Mouse (Mus musculus) megakaryocyte progenitor cell, adult 5-6 weeks (primary cell): ENCODE results near the gene Adss. TPM values are rescaled to one million over a fixed set of nuclear protein-coding genes. Genes with fewer than 3 reads are reported as not detected.

Experiments used
- ATAC-seq: replicated peaks from 2 replicates; pipeline ENCODE4 v1.8.0; 2016; ENCODE audit warnings: mild to moderate bottlenecking, moderate TSS enrichment, inconsistent platforms; ENCODE audit not compliant: poor library complexity
- total RNA-seq, 2 experiments: library from RNA; stranded (forward) in 1 of 2; stranded (reverse) in 1 of 2; fragments of 157-497, 149-512 nt in 1 of 2; fragments of 200-1000 nt in 1 of 2; gene quantifications; 2 replicates each; pipeline versions ENCODE4 v1.2.3 to v1.2.4; 2015 to 2017

The Adss gene
- total RNA-seq, 2 experiments from 2014 or later: 162 to 221 TPM

GRCm38 (mm10) chr1:177729043-177730024 is 67.0 kb downstream of the Adss start, which contains the start of gene 1700016C15Rik:
TSS of gene 1700016C15Rik (plus strand) at chr1:177729814.
- no peak for ATAC-seq

GRCm38 (mm10) chr1:177727883-177728525 is 68.3 kb downstream of the Adss start:
- ATAC-seq: no peak

DNA sequence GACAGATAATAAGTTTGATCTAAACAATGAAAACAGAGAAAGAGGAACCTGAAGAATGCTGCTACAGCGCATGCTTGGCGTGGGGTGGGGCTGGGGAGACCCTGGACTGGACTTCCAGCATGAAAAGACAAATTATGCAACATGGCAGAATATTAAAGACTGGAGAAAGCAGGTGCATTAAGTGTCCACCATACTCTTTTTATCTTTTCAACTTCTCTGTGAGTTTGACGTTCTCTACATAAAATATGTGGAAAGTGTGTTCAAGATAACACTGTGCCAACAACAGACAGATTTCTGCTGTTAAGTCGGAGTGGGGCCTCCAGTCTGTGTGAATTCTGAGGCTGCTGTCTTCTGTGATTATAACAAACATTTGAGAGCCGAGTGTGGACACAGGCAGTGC is 69.4 kb downstream of the Adss start:
- ATAC-seq: peak; percentile 70

GRCm38 (mm10) chr1:177723786-177724185 is 72.5 kb downstream of the Adss start:
- no peak for ATAC-seq

- no peak for ATAC-seq
Measured at GRCm38 (mm10) chr1:177719029-177719427, 77.3 kb downstream of the Adss start.

DNA sequence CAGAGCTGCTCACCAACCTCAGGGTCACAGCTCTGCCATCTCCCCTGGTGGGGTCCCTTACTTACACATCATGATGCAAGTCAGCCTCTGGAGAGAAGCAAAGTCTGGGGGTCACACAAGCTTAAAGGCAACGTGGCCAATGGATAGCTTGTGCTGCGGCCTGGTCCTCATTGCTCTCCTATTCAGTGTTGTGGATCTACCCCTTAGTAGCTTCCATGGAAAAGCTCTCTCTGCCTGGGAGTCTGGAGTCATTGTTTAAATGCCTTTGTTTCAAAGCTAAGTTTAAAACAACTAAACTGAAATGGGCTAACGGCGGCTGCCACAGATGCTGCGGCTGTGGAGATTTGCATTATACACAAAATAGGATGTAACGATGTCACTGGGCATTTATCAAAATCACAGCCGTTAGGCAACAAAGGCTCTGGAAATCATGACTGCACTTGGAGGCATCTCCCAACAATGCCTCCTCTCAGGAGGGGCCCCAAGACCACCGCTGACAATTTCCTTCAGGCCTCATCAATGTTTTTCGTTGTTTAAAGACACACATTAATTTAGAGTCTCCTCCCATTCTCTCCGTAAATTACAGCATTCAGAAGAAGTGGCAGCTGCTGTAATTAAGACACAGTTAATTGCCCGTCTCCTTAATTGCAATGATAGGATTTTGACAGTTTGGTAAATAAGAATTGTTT is 77.8 kb downstream of the Adss start:
- no peak for ATAC-seq

GRCm38 (mm10) chr1:177717057-177717835 is 79.1 kb downstream of the Adss start:
- ATAC-seq: peak; percentile 15; the same call in 1 of the 2 replicates

GRCm38 (mm10) chr1:177716448-177716847 is 79.9 kb downstream of the Adss start:
- peak; percentile 23 for ATAC-seq

DNA sequence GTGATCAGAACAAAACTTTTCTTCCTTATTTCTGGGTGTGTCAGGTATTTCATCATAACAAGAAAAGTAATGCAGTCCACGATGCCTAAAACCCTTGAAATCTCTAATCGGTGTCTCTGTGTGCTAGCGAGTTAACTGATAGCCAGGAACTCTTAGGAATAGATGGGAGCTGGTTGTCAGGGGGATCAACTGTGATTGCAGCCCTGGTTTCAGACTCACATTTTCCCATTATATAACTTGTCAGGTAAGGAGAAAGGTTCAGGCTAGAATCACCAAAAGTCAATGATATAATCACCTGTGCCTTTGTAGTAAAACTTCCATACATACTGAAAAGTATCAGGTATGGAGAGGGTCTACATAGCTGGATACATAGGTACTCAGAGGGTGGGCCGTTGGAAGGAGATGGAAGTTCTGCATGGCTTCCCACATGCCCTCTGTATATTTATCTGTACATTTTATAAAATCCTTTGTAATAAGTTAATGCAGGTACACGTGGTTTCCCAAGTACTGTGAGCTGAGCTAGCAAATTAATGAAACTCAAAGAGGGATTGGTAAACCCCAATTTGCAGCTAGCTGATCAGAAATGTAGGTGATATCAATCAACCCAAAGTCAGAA is 81.8 kb downstream of the Adss start:
- no peak for ATAC-seq

DNA sequence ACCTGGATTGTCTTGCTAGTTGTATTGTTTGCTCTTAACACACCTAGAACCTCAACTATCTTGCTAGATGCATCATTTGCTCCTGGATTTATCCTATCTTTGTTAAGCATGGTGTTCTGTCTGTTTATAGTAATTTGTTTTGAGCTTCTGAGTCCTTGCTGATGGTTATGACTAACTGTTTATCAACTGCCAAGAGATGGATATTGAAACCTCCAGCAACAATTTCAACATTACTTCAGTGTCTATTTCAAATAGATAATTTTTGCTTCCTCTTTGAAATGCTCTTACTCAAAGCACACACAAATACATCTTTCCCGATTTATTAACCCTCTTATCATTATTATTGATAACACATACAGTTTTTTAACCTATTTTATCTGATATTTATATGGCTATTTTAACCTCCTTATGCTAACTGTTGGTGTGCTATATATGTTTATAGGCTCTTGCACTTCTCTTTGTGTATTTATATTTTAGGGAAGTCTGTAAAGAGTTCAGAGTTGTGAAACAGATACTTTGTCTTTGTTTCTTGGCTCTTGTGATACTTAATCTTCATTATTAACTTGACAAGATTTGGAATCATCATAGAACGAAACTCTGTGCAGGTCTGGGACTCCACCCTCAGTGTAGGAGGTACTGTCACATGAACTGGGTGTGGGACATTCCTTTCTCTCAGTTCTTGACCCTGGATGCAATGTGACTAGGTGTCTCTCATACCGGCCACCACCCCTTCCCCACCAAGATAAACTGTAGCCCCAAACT is 82.5 kb downstream of the Adss start:
- peak; percentile 32 for ATAC-seq

Other genes starting within 250 kb of the Adss start
- gene 1700016C15Rik, start 66.7 kb downstream of the Adss start, total RNA-seq (2015): not detected in 2 replicates
- gene 1700016C15Rik, start 66.7 kb downstream of the Adss start, total RNA-seq (2017): not detected in 2 replicates
- 0.10 TPM in 1 of 2 replicates, not detected in the other for gene Catspere2, start 186.9 kb upstream of the Adss start, total RNA-seq (2015)
- 0.14 TPM in 1 of 2 replicates, not detected in the other for gene Catspere2, start 186.9 kb upstream of the Adss start, total RNA-seq (2017)